Mouse (Mus musculus) bone marrow, adult 2 months (tissue): ENCODE data around the gene Col28a1. TPM values are rescaled to one million over a fixed set of nuclear protein-coding genes. Genes with fewer than 3 reads are reported as not detected.
A peak's percentile ranks its signal among the peaks of the same experiment; 100 is the strongest.
"Not testable (repeated sequence)": the region's sequence is repeated elsewhere in the genome, so short reads cannot be mapped to it uniquely, and the experiment has no call there.

Source experiments
- H3K27ac ChIP-seq: fragments of 200-500 bp; 2 replicates; pipeline ENCODE4 v1.5.1; 2012; ENCODE audit warnings: low read depth, mild to moderate bottlenecking, control low read depth, inconsistent platforms, low read length; ENCODE audit not compliant: control insufficient read depth, poor library complexity, insufficient read depth
- H3K4me1 ChIP-seq: fragments of 200-500 bp; 2 replicates; pipeline ENCODE4 v1.6.1; 2011; ENCODE audit warnings: low read length; ENCODE audit not compliant: control insufficient read depth, insufficient read depth
- H3K4me3 ChIP-seq: fragments of 200-500 bp; replicated peaks from 2 replicates; pipeline ENCODE3; 2011; ENCODE audit warnings: mild to moderate bottlenecking, low read depth, low read length, control low read depth; ENCODE audit not compliant: control insufficient read depth
- CTCF ChIP-seq: fragments of 200-500 bp; IDR thresholded peaks from 2 replicates; pipeline ENCODE4 v1.5.1; 2011; ENCODE audit warnings: low read length, control low read depth; ENCODE audit not compliant: control insufficient read depth, insufficient read depth
- POLR2A ChIP-seq: fragments of 200-500 bp; IDR thresholded peaks from 2 replicates; pipeline ENCODE4 v1.6.1; 2011; ENCODE audit warnings: low read depth, mild to moderate bottlenecking, control low read depth, low read length, borderline replicate concordance; ENCODE audit not compliant: control insufficient read depth
- WGBS: fragments of 180-500 bp; shearing (Covaris S2); methylation state at CpG from one replicate; pipeline ENCODE4 v1.1.7; 2018; 5-methylcytosine and 5-hydroxymethylcytosine counted together
- polyA plus RNA-seq: library from polyadenylated mRNA; stranded (reverse); fragments of >200 nt; gene quantifications from 2 replicates; pipeline ENCODE4 v1.2.4, GENCODE M21; 2011; ENCODE audit warnings: low replicate concordance; ENCODE audit not compliant: missing spikeins, insufficient read depth, insufficient read length

The Col28a1 gene
- polyA plus RNA-seq, 1 experiment, result not detected

GRCm38 (mm10) chr6:8025332-8026129 lies 166.9 kb downstream of the Col28a1 start:
- 76% methylated on average over 7 of the region's 7 CpGs for WGBS
- no peak for TF ChIP-seq CTCF
- TF ChIP-seq POLR2A, result no peak
- no peak overlapping the region for H3K4me3 ChIP-seq
- no peaks in the 10 kb centered on the region for H3K4me1 ChIP-seq
- H3K27ac ChIP-seq, result no peak overlapping the region

GRCm38 (mm10) chr6:8023527-8023926 lies 168.9 kb downstream of the Col28a1 start:
- H3K4me1 ChIP-seq, result no peaks in the 10 kb centered on the region
- no peak overlapping the region for H3K27ac ChIP-seq
- no peak overlapping the region for H3K4me3 ChIP-seq
- TF ChIP-seq CTCF (no peak), POLR2A (no peak)
- 81% methylated on average over 3 of the region's 3 CpGs for WGBS

GRCm38 (mm10) chr6:7994736-7995135 lies 197.7 kb downstream of the Col28a1 start:
- Histone ChIP-seq H3K4me3 (no peak overlapping the region), H3K27ac (no peak overlapping the region), H3K4me1 (no peaks in the 10 kb centered on the region)
- TF ChIP-seq POLR2A, result no peak
- no peak for TF ChIP-seq CTCF
- WGBS, result 83% methylated on average over 4 of the region's 4 CpGs

- H3K27ac ChIP-seq, result no peak overlapping the region
- H3K4me3 ChIP-seq, result no peak overlapping the region
- no peaks in the 10 kb centered on the region for H3K4me1 ChIP-seq
- TF ChIP-seq CTCF (peak; percentile 70), POLR2A (no peak)
- WGBS, result 16% methylated on average over 7 of the region's 7 CpGs
Measured at GRCm38 (mm10) chr6:7983646-7983979, 208.8 kb downstream of the Col28a1 start.

- 53% methylated on average over 32 of the region's 32 CpGs for WGBS
- H3K27ac ChIP-seq, H3K4me3 ChIP-seq, H3K4me1 ChIP-seq: not testable (repeated sequence)
Measured at GRCm38 (mm10) chr6:7982958-7983645, 209.3 kb downstream of the Col28a1 start.

- WGBS, result 84% methylated on average over 5 of the region's 5 CpGs
- H3K4me1 ChIP-seq, result no peaks in the 10 kb centered on the region
- TF ChIP-seq CTCF (no peak), POLR2A (no peak)
- H3K4me3 ChIP-seq, result no peak overlapping the region
- no peak overlapping the region for H3K27ac ChIP-seq
Measured at GRCm38 (mm10) chr6:7971020-7971760, 221.2 kb downstream of the Col28a1 start.

GRCm38 (mm10) chr6:7969376-7969775 lies 223.0 kb downstream of the Col28a1 start:
- no peak for TF ChIP-seq POLR2A
- TF ChIP-seq CTCF, result no peak
- Histone ChIP-seq H3K27ac (no peak overlapping the region), H3K4me1 (no peaks in the 10 kb centered on the region), H3K4me3 (no peak overlapping the region)
- WGBS, result 87% methylated on average over 4 of the region's 4 CpGs

- H3K4me1 ChIP-seq, result no peaks in the 10 kb centered on the region
- no peak for TF ChIP-seq POLR2A
- H3K27ac ChIP-seq, result no peak overlapping the region
- 75% methylated on average over 11 of the region's 11 CpGs for WGBS
- H3K4me3 ChIP-seq, result no peak overlapping the region
Measured at GRCm38 (mm10) chr6:7965833-7966522, 226.4 kb downstream of the Col28a1 start.
